Mouse (Mus musculus) right cerebral cortex, adult 2 months (tissue): ENCODE data around the gene Gm3696.
A peak's percentile ranks its signal among the peaks of the same experiment; 100 is the strongest.
"Not testable (repeated sequence)": the region's sequence is repeated elsewhere in the genome, so short reads cannot be mapped to it uniquely, and the experiment has no call there.

Experiments
- DNase-seq, 2 experiments: peaks; one replicate each; pipeline ENCODE4 v3.0.0; 2021 to 2022; ENCODE audit warnings: low spot score in 2 of 2

Gene Gm3696

DNA sequence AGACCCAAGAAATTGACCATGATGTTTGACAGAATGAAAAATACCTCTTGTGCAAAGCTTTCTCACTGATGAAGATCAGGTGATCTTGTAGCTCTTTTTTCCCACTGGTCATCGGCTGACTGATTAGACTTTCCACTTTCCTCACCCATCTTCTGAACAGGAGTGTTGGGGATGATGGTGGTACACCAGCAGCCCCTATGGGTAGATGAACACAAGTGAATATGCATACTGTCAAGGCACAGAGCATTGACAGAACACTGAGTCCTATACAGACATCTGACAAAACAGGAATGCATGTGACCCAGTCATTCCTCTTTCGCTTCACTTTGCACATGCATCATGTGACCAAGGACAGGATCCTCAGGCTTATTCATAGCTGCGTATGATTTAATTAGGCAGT is at the start of gene Gm3696:
Gm3696 (minus strand) TSS at position 101 of the 400 bp plus-strand sequence.
- not testable (repeated sequence) for DNase-seq

DNA sequence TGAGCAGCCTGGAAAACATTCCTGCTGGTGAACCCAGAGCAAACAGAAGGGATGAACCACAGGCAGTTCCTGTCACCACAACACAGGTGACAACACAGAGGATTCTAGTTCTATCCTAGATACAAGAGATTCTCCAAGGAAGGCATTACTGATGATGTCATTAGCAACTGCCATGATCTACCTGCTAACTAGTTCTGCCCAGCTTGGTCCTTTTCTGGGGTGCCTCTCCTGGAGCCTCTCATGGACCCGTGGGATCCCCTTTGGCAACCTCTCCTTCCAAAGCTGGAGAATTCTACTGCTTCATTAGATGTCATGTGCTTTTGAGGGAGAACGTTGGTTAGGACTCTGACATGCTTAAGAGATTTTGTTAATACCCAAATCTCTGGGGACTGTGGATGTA is 24.9 kb upstream of the Gm3696 start, which contains the start of gene Gm6676:
Gm6676 (minus strand) TSS at position 101 of the 400 bp plus-strand sequence.
- not testable (repeated sequence) for DNase-seq

DNA sequence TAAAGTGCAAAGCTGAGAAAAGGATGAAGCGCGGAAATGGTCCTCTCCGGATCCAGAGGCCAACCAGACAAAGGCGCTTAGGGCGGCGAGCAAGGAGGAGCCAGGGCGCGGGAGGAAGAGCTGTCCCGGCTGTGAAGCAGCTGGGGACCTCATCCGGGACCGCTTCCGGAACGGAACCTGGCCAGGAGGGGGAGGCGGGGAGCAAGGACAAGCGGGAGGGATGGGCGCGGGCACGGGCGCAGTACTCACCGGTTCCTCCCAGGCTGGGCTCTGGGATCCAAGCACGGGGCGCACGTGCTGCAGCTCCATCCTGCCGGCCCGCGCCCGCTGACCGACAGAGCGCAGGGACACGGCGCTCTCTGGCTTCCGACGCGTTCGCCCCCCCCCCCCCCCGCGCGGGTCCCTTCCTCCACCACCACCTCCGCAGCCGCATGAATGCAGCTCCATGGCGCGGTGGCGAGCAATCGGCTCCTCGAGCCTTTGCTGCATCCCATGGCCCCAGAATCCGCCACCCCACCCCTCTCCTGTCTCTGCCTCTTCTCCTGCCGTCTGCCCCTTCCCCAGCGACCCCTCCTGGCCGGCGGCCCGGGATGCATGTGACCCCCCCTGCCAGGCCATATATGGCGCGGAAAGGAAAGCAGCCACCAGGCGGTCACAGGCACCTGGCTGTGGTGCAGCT is 4.8 kb upstream of the Gm3696 start:
- peak; percentile 1 to 5 for DNase-seq

DNA sequence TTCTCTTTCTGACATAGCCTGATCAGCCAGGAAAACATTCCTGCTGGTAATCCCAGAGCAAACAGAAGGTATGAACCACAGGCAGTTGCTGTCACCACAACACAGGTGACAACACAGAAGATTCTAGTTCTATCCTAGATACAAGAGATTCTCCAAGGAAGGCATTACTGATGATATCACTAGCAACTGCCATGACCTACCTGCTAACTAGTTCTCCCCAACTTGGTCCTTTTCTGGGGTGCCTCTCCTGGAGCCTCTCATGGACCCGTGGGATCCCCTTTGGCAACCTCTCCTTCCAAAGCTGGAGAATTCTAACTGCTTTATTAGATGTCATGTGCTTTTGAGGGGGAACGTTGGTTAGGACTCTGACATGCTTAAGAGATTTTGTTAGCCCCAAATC is 55.6 kb downstream of the Gm3696 start, which contains the start of gene Gm3685:
Gm3685 (minus strand) TSS at position 101 of the 400 bp plus-strand sequence.
- DNase-seq: not testable (repeated sequence)
